Mouse (Mus musculus): Measurements from ENCODE around the gene Pcyt1a. TPM values are rescaled to one million over a fixed set of nuclear protein-coding genes. Genes with fewer than 3 reads are reported as not detected.

Pcyt1a gene
- polyA plus RNA-seq, 1 experiment: 45.2 TPM

GRCm38 (mm10) chr16:32446563-32447138 lies 15.9 kb downstream of the Pcyt1a start:
- Histone ChIP-seq H3K4me1 (ENCODE audit: control insufficient read depth, insufficient read depth, low read length) (no peaks in the 10 kb centered on the region), H3K4me3 (ENCODE audit: insufficient read depth, low read length) (no peak overlapping the region), H3K27ac (ENCODE audit: insufficient read depth, low read length) (no peak overlapping the region)
- no peak for TF ChIP-seq POLR2A (IDR thresholded peaks at IDR 0.05; ENCODE audit: low read depth, low read length)
- TF ChIP-seq CTCF (IDR thresholded peaks at IDR 0.05; ENCODE audit: borderline replicate concordance, insufficient read depth, low read length): no peak

- H3K27ac ChIP-seq (ENCODE audit: insufficient read depth, low read length): no peak overlapping the region
- no peak for TF ChIP-seq POLR2A (IDR thresholded peaks at IDR 0.05; ENCODE audit: low read depth, low read length)
- TF ChIP-seq CTCF (IDR thresholded peaks at IDR 0.05; ENCODE audit: borderline replicate concordance, insufficient read depth, low read length): no peak
- no peak overlapping the region for H3K4me3 ChIP-seq (ENCODE audit: insufficient read depth, low read length)
- H3K4me1 ChIP-seq (ENCODE audit: control insufficient read depth, insufficient read depth, low read length): no peaks in the 10 kb centered on the region
Observed at GRCm38 (mm10) chr16:32449665-32450064, 18.9 kb downstream of the Pcyt1a start.

- Histone ChIP-seq H3K4me1 (ENCODE audit: control insufficient read depth, insufficient read depth, low read length) (no peaks in the 10 kb centered on the region), H3K27ac (ENCODE audit: insufficient read depth, low read length) (no peak overlapping the region), H3K4me3 (ENCODE audit: insufficient read depth, low read length) (no peak overlapping the region)
- TF ChIP-seq CTCF (IDR thresholded peaks at IDR 0.05; ENCODE audit: borderline replicate concordance, insufficient read depth, low read length) (no peak), POLR2A (IDR thresholded peaks at IDR 0.05; ENCODE audit: low read depth, low read length) (no peak)
Observed at GRCm38 (mm10) chr16:32450133-32450532, 19.4 kb downstream of the Pcyt1a start.

GRCm38 (mm10) chr16:32453102-32453501 lies 22.4 kb downstream of the Pcyt1a start:
- Histone ChIP-seq H3K4me3 (ENCODE audit: insufficient read depth, low read length) (no peak overlapping the region), H3K4me1 (ENCODE audit: control insufficient read depth, insufficient read depth, low read length) (no peaks in the 10 kb centered on the region; the same call in 1 of the 2 replicates), H3K27ac (ENCODE audit: insufficient read depth, low read length) (no peak overlapping the region)
- TF ChIP-seq POLR2A (IDR thresholded peaks at IDR 0.05; ENCODE audit: low read depth, low read length): no peak
- no peak for TF ChIP-seq CTCF (IDR thresholded peaks at IDR 0.05; ENCODE audit: borderline replicate concordance, insufficient read depth, low read length)

GRCm38 (mm10) chr16:32454646-32455045 lies 23.9 kb downstream of the Pcyt1a start:
- Histone ChIP-seq H3K4me1 (ENCODE audit: control insufficient read depth, insufficient read depth, low read length) (no peaks in the 10 kb centered on the region; the same call in 1 of the 2 replicates), H3K4me3 (ENCODE audit: insufficient read depth, low read length) (no peak overlapping the region), H3K27ac (ENCODE audit: insufficient read depth, low read length) (no peak overlapping the region)
- TF ChIP-seq POLR2A (IDR thresholded peaks at IDR 0.05; ENCODE audit: low read depth, low read length) (no peak), CTCF (IDR thresholded peaks at IDR 0.05; ENCODE audit: borderline replicate concordance, insufficient read depth, low read length) (no peak)

GRCm38 (mm10) chr16:32456086-32456485 lies 25.4 kb downstream of the Pcyt1a start:
- no peak overlapping the region for H3K4me3 ChIP-seq (ENCODE audit: insufficient read depth, low read length)
- H3K4me1 ChIP-seq (ENCODE audit: control insufficient read depth, insufficient read depth, low read length): no peaks in the 10 kb centered on the region; the same call in 1 of the 2 replicates
- no peak overlapping the region for H3K27ac ChIP-seq (ENCODE audit: insufficient read depth, low read length)
- no peak for TF ChIP-seq POLR2A (IDR thresholded peaks at IDR 0.05; ENCODE audit: low read depth, low read length)
- TF ChIP-seq CTCF (IDR thresholded peaks at IDR 0.05; ENCODE audit: borderline replicate concordance, insufficient read depth, low read length): no peak

GRCm38 (mm10) chr16:32456761-32457160 lies 26.0 kb downstream of the Pcyt1a start:
- no peak for TF ChIP-seq CTCF (IDR thresholded peaks at IDR 0.05; ENCODE audit: borderline replicate concordance, insufficient read depth, low read length)
- TF ChIP-seq POLR2A (IDR thresholded peaks at IDR 0.05; ENCODE audit: low read depth, low read length): no peak
- no peaks in the 10 kb centered on the region; the same call in 1 of the 2 replicates for H3K4me1 ChIP-seq (ENCODE audit: control insufficient read depth, insufficient read depth, low read length)
- H3K4me3 ChIP-seq (ENCODE audit: insufficient read depth, low read length): no peak overlapping the region
- H3K27ac ChIP-seq (ENCODE audit: insufficient read depth, low read length): no peak overlapping the region

GRCm38 (mm10) chr16:32457589-32458386 lies 27.1 kb downstream of the Pcyt1a start:
- H3K4me3 ChIP-seq (ENCODE audit: insufficient read depth, low read length): no peak overlapping the region
- no peak overlapping the region for H3K27ac ChIP-seq (ENCODE audit: insufficient read depth, low read length)
- peak; percentile 25; the same call in 1 of the 2 replicates for TF ChIP-seq CTCF (IDR thresholded peaks at IDR 0.05; ENCODE audit: borderline replicate concordance, insufficient read depth, low read length)
- TF ChIP-seq POLR2A (IDR thresholded peaks at IDR 0.05; ENCODE audit: low read depth, low read length): no peak
- no peaks in the 10 kb centered on the region; the same call in 1 of the 2 replicates for H3K4me1 ChIP-seq (ENCODE audit: control insufficient read depth, insufficient read depth, low read length)

GRCm38 (mm10) chr16:32460518-32460917 lies 29.8 kb downstream of the Pcyt1a start:
- Histone ChIP-seq H3K27ac (ENCODE audit: insufficient read depth, low read length) (no peak overlapping the region), H3K4me1 (ENCODE audit: control insufficient read depth, insufficient read depth, low read length) (no peaks in the 10 kb centered on the region; the same call in 1 of the 2 replicates), H3K4me3 (ENCODE audit: insufficient read depth, low read length) (no peak overlapping the region)
- TF ChIP-seq POLR2A (IDR thresholded peaks at IDR 0.05; ENCODE audit: low read depth, low read length) (no peak), CTCF (IDR thresholded peaks at IDR 0.05; ENCODE audit: borderline replicate concordance, insufficient read depth, low read length) (no peak)

GRCm38 (mm10) chr16:32461713-32462112 lies 31.0 kb downstream of the Pcyt1a start:
- H3K27ac ChIP-seq (ENCODE audit: insufficient read depth, low read length): no peak overlapping the region
- no peak overlapping the region for H3K4me3 ChIP-seq (ENCODE audit: insufficient read depth, low read length)
- H3K4me1 ChIP-seq (ENCODE audit: control insufficient read depth, insufficient read depth, low read length): no peaks in the 10 kb centered on the region; the same call in 1 of the 2 replicates
- TF ChIP-seq CTCF (IDR thresholded peaks at IDR 0.05; ENCODE audit: borderline replicate concordance, insufficient read depth, low read length) (no peak), POLR2A (IDR thresholded peaks at IDR 0.05; ENCODE audit: low read depth, low read length) (no peak)

All from embryonic fibroblast, embryonic 13.5 days (primary cell).